Mouse (Mus musculus) mouse trophoblast stem cell (cell line): ENCODE results near the gene Rxra.

Experiments used
- in situ Hi-C, 2 experiments: fragments of 300-500 bp; cut with MseI, MboI; formaldehyde crosslinking; loops; 2 replicates in 1 of 2; 3 replicates in 1 of 2; pipeline ENCODE4 v1.15.1; 2025

The Rxra gene

DNA sequence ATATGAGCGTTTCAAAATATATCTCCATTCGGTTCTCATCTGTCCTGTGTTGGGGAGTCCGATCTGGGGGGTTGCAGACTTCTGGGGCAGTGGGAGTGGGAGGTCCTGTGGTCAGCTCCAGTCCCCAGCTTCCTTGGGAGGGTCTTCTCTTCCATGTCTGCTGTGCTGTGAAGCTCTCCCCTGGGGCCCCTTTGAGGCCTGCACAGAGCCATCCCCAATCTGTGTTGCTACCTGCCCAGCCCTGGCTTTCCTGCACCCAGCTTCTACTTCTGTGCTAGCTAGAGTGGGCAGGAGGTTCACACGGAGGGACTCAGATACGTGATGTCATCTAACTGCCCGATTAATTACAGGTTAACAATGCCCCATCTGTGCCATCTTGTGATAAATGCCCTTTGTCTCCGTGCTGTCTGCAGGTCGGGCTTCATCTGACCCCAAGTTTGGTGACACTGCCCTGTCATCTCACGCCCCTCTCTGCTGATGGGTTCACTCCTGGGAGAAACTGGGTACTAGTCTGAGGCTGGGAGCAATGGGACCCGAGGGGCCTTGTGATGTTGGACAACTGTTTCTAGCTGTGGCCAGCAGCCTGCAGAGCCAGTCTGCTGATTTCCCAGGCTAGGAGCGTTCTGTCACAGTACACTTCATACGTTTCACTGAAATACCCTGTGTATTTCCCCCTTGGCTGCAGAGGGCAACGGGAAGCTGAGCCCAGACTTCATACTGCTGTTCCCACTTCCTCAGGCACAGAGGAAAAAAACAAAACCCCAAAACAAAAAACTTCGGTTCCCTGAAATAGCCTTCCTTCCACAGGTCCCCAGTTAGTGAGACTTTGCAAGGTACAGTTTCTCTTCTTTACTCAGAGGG lies 86.9 kb downstream of the Rxra start:
- in situ Hi-C loops = loop anchor here (5.0 kb wide), 1 partner anchor 201 kb away; no protein-coding TSS in a partner anchor

DNA sequence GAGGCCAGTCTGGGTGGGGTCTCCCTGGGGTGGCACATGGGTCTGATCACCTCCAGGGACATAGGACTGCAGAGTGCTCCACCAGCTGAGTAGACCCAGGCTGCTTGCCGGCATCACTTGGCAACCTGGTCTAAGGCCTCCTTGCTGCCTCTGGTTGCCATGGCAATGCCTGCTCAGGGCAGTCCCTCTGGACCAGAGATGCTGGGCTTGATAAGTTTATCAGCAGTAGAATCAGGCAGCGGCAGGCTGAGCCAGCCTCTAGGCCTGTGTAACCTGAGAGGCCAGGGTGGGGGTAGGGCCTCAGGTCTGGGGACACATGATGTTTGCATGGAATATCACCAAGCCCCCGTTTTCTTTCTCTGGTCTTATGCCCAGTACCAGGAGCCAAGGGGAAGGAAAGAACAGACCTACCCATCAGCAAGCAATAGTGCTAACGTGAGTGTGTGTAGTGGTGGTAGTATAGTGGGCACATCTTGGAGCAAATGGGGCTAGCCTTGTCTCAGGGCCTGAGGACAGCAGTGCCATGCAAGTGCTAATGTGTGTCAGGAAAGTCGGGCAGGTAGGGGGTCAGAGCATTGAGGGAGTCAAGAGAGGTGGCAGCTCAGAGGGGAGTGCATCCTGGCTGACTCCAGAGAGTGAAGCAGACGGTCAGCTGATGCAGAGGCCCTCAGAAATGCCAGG lies 88.2 kb downstream of the Rxra start:
- in situ Hi-C loops = loop anchor here (5.0 kb wide), 1 partner anchor 202 kb away; no protein-coding TSS in a partner anchor

- in situ Hi-C loops = loop anchor here (5.0 kb wide), 1 partner anchor 203 kb away; no protein-coding TSS in a partner anchor
Observed at GRCm38 (mm10) chr2:27764937-27765319, 88.7 kb downstream of the Rxra start.

GRCm38 (mm10) chr2:27767773-27768172 lies 91.5 kb downstream of the Rxra start:
- in situ Hi-C loops = no loop called here

DNA sequence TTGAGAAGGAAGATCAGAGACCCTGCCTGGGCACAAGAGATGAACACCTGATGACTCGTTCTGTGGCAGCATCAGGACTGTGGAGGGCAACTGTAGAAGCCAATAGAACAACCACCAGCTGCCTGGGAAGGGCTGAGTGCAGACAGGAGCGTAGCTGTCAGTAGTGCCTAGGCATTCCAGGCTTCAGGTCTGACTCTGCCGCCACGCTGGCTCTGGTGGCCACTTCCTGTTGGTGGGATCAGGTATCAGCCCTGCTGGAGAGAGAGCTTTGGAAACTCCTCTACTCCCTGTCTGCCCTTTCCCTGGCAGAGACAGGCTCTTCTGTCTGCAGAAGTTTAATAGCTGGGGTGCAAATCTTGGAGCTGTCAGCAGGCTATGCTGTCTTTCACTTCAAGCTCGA lies 93.5 kb downstream of the Rxra start:
- in situ Hi-C loops = loop anchor here (5.0 to 10.0 kb wide), 4 partner anchors 115 to 198 kb away; partner anchors contain the start of gene Col5a1 (in 2 of the 2)

- in situ Hi-C loops = loop anchor here (5.0 to 10.0 kb wide), 4 partner anchors 115 to 197 kb away; partner anchors contain the start of gene Col5a1 (in 2 of the 2)
Observed at GRCm38 (mm10) chr2:27770205-27770604, 94.0 kb downstream of the Rxra start.

DNA sequence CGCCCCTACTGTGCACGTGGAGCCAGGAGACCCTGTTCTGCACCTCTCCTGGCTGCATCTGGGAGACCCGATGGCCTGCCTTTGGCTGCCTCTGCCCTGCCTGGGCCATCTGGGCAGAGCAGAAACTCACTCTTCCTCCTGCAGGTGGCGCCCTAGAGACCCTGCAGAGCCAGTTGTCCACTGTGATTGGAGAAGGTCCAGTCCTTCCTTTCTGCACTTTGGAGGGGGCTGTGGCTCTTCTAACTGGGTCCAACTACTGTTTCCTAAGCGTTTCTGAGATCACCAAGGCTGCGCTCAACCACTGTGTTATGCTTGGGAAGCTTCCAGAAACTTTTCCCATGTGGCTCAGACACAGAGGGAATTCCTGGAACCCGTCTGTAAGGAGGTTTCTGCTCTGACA lies 95.7 kb downstream of the Rxra start:
- in situ Hi-C loops = loop anchor here (5.0 to 10.0 kb wide), 4 partner anchors 113 to 195 kb away; partner anchors contain the start of gene Col5a1 (in 2 of the 2)

- in situ Hi-C loops = loop anchor here (5.0 to 10.0 kb wide), 4 partner anchors 112 to 194 kb away; partner anchors contain the start of gene Col5a1 (in 2 of the 2)
Observed at GRCm38 (mm10) chr2:27772841-27773388, 96.7 kb downstream of the Rxra start.

DNA sequence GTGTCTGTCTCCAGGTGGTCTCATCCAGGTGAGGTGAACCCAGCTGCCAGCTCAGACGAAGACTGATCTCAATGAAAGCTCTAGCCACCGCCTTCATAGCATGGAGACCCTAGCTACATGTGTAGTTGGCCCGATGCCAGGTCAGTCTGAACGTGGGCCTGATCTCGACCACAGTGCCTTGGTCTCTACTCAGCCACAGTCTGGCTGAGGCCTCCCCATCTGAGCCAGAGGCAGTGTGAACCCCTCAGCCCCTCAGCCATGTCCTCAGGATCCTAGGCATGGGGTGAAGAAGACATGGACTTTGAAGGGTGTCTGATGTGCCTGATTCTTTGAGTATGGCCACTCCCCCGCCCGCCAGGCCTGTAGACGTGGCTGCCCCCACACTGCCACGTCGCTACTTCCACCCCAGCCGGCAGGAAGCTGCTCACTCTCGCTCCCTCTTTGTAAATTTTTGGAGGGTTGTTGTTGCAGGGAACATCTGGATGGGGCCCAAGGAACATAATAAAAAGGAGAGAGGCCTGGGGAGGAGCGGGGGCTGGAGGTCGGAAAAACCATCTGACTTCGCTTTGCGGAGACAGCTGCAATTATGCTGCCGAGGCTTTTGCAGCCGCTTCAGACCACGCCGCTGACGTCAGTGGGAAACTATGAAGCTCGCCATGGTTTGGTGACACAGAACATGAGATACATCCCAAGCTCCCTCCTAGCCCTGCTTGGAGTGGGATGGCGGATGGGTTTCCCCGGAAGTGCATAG lies 97.9 kb downstream of the Rxra start:
- in situ Hi-C loops = loop anchor here (5.0 to 10.0 kb wide), 4 partner anchors 111 to 193 kb away; partner anchors contain the start of gene Col5a1 (in 2 of the 2)

- in situ Hi-C loops = loop anchor here (10.0 kb wide), 2 partner anchors 110 to 190 kb away; partner anchors contain the start of gene Col5a1 (in 1 of the 2)
Observed at GRCm38 (mm10) chr2:27775006-27775405, 98.8 kb downstream of the Rxra start.

DNA sequence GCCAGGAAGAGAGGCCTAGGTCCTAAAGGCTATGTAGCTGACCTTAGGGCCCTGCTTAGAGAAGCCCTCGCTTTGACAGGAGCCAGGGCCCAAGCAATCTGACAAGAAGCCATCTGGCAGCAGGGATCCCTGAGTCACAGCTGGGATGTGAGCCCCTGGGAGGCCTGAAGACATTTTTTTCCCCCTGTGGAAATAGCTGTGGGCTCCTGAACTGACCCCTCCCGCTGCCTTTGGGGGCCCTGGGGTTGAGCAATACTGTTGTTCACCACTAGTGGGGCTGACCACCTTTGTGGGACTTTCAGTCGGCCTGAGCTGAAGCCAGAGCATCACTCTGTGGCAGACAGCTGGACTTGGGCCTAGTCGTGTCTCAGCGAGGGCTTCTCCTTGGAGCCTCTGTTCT lies 99.4 kb downstream of the Rxra start:
- in situ Hi-C loops = loop anchor here (10.0 kb wide), 2 partner anchors 109 to 189 kb away; partner anchors contain the start of gene Col5a1 (in 1 of the 2)

GRCm38 (mm10) chr2:27777756-27778155 lies 101.5 kb downstream of the Rxra start:
- in situ Hi-C loops = loop anchor here (10.0 kb wide), 2 partner anchors 107 to 187 kb away; partner anchors contain the start of gene Col5a1 (in 1 of the 2)

GRCm38 (mm10) chr2:27778289-27778688 lies 102.0 kb downstream of the Rxra start:
- in situ Hi-C loops = loop anchor here (10.0 kb wide), 2 partner anchors 107 to 187 kb away; partner anchors contain the start of gene Col5a1 (in 1 of the 2)

DNA sequence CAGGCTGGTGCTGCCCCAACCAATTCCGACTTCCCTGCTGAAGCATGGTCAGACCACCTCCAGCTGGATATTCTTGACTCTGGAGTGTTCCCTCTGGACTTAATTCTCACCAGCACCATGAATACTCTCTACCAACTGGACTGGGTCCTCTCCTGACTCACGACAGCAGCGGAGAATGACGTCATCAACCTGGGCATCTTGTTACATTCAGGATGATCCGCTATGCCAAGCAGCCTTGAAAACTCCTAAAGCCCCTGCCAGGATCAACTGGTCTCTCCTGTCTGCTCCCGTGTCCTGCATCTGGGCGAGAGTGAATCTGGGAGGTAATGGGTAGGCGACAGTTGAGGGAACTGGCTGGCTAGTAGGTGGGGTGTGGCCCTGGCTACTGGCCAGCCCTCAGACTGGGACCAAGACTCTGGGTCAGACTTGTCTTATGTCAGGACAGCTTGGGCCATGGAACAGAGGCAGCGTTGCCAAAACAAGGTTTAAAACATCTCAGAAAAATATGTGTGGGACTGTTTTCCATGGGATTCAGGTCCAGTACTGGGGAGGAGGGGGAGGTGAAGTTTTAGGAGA lies 103.1 kb downstream of the Rxra start:
- in situ Hi-C loops = loop anchor here (10.0 kb wide), 2 partner anchors 105 to 185 kb away; partner anchors contain the start of gene Col5a1 (in 1 of the 2)

DNA sequence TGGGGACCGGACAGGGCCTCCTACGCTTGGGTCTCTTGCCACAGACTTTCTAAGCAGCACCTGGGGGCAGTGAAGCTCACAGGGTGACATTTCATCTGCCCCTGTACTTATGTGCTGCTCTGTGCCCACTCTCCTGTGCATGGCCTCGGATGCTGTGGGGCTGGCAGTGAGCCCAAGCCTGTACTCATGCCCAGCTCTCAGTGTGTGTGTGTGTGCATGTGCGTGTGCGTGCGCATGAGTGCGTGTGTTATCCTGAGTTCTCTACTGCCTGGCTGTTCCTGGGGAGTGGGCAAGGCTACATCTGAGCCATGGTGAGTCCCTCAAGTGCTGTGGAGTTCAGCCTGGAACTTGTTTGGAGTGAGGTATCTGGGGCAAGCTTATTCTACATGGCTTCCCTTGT lies 103.9 kb downstream of the Rxra start:
- in situ Hi-C loops = no loop called here

DNA sequence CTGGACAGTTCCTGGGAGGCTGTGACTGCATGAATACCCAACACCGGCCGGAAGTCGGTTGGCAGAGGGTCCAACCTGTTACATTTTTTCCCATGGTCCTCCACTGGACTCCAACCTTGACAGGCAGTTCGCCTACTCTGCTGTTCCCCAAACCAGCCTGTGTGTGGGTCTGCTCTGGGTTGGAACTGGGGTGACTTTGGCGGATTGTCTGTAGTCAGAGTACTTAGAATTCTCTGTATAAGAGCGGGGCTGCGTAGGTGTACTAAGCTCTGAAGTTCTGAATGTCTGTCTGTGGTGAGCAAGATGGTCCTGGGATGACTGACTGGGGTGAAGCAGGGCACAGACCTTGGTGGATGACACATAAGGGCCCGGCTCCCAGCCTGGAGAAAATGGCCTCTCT lies 109.1 kb downstream of the Rxra start:
- in situ Hi-C loops = no loop called here

- in situ Hi-C loops = no loop called here
Observed at GRCm38 (mm10) chr2:27785973-27786417, 109.8 kb downstream of the Rxra start.

GRCm38 (mm10) chr2:27791571-27791970 lies 115.3 kb downstream of the Rxra start:
- in situ Hi-C loops = no loop called here

DNA sequence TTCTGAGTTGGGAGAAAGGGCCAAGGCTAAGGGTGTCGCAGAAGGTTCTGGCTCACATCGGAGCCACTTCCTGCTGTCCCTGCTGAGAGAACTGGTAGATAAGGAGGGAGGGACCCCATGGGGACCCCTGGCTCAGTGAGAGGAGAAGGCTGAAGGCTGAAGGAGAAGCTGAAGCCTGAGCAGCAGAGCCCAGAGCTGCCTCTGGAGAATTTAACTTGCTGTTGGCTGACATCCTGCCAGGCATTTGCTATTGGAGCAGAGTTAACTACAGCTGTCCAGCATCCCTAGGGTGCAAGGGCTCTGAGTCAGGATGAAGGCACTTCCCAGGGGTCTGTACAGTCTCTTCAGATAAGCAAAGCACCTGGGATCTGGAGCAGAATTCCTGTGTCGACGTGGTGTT lies 122.8 kb downstream of the Rxra start:
- in situ Hi-C loops = no loop called here

- in situ Hi-C loops = no loop called here
Observed at GRCm38 (mm10) chr2:27801041-27801440, 124.8 kb downstream of the Rxra start.
